Mouse (Mus musculus) right cerebral cortex, adult 18-20 months (tissue): ENCODE data around the gene Ppp6r3.
"Not testable (repeated sequence)": the region's sequence is repeated elsewhere in the genome, so short reads cannot be mapped to it uniquely, and the experiment has no call there.

Experiments
- DNase-seq: peaks from one replicate; pipeline ENCODE4 v3.0.0; 2022; ENCODE audit warnings: mixed read lengths

Ppp6r3 gene

GRCm38 (mm10) chr19:3575632-3576384 lies at the start of gene Ppp6r3:
TSS of gene Ppp6r3 (minus strand) at chr19:3575749.
- DNase-seq = peak; percentile 99

- DNase-seq = no peak
Observed at GRCm38 (mm10) chr19:3625111-3625510, 49.6 kb upstream of the Ppp6r3 start.

- no peak for DNase-seq
Observed at GRCm38 (mm10) chr19:3623824-3624223, 48.3 kb upstream of the Ppp6r3 start.

GRCm38 (mm10) chr19:3623294-3623693 lies 47.7 kb upstream of the Ppp6r3 start:
- DNase-seq = no peak

- DNase-seq = no peak
Observed at GRCm38 (mm10) chr19:3620871-3621270, 45.3 kb upstream of the Ppp6r3 start.

- no peak for DNase-seq
Observed at GRCm38 (mm10) chr19:3619359-3619758, 43.8 kb upstream of the Ppp6r3 start.

- DNase-seq = no peak
Observed at GRCm38 (mm10) chr19:3613991-3614390, 38.4 kb upstream of the Ppp6r3 start.

GRCm38 (mm10) chr19:3612534-3613273 lies 37.2 kb upstream of the Ppp6r3 start:
- DNase-seq = no peak

GRCm38 (mm10) chr19:3611730-3612129 lies 36.2 kb upstream of the Ppp6r3 start:
- no peak for DNase-seq

- no peak for DNase-seq
Observed at GRCm38 (mm10) chr19:3610886-3611285, 35.3 kb upstream of the Ppp6r3 start.

- no peak for DNase-seq
Observed at GRCm38 (mm10) chr19:3609826-3610225, 34.3 kb upstream of the Ppp6r3 start.

GRCm38 (mm10) chr19:3594316-3594715 lies 18.8 kb upstream of the Ppp6r3 start:
- DNase-seq = no peak

GRCm38 (mm10) chr19:3593379-3594055 lies 18.0 kb upstream of the Ppp6r3 start:
- no peak for DNase-seq

- DNase-seq = no peak
Observed at GRCm38 (mm10) chr19:3589968-3590367, 14.4 kb upstream of the Ppp6r3 start.

- DNase-seq = no peak
Observed at GRCm38 (mm10) chr19:3589547-3589946, 14.0 kb upstream of the Ppp6r3 start.

GRCm38 (mm10) chr19:3587729-3588128 lies 12.2 kb upstream of the Ppp6r3 start:
- DNase-seq = not testable (repeated sequence)

- DNase-seq = peak; percentile 59
Observed at GRCm38 (mm10) chr19:3586540-3586939, 11.0 kb upstream of the Ppp6r3 start.

GRCm38 (mm10) chr19:3586026-3586425 lies 10.5 kb upstream of the Ppp6r3 start:
- no peak for DNase-seq

- DNase-seq = peak; percentile 71
Observed at GRCm38 (mm10) chr19:3581326-3581725, 5.8 kb upstream of the Ppp6r3 start.

GRCm38 (mm10) chr19:3577911-3578290 lies 2.4 kb upstream of the Ppp6r3 start:
- no peak for DNase-seq

- DNase-seq = no peak
Observed at GRCm38 (mm10) chr19:3577265-3577910, 1.8 kb upstream of the Ppp6r3 start.

- no peak for DNase-seq
Observed at GRCm38 (mm10) chr19:3576451-3577264, 1.1 kb upstream of the Ppp6r3 start.
